Mouse (Mus musculus) embryonic facial prominence, embryonic 14.5 days (tissue): ENCODE results near the gene Cops9. TPM values are rescaled to one million over a fixed set of nuclear protein-coding genes. Genes with fewer than 3 reads are reported as not detected.

Source experiments
- ATAC-seq: fragments of 200-750 bp; cut with Nextera tagmentation; 2 replicates; pipeline ENCODE4 v1.8.0; 2017; ENCODE audit warnings: low read depth, moderate number of reproducible peaks, moderate TSS enrichment
- DNase-seq: peaks from one replicate; pipeline ENCODE4 v3.0.0-alpha.2; 2015; ENCODE audit warnings: low spot score
- H3K27ac ChIP-seq: fragments of 300-500 bp; sonication (generic); replicated peaks from 2 replicates; pipeline ENCODE4 v1.5.1; 2014; ENCODE audit warnings: low read depth, mild to moderate bottlenecking, low read length, moderate library complexity
- H3K27me3 ChIP-seq: fragments of 300-500 bp; sonication (generic); replicated peaks from 2 replicates; pipeline ENCODE4 v1.6.1; 2014; ENCODE audit warnings: low read length; ENCODE audit not compliant: control insufficient read depth, insufficient read depth
- H3K36me3 ChIP-seq: fragments of 300-500 bp; sonication (generic); 2 replicates; pipeline ENCODE4 v1.6.1; 2014; ENCODE audit warnings: low read length, mixed read lengths; ENCODE audit not compliant: control insufficient read depth, insufficient read depth
- H3K4me1 ChIP-seq: fragments of 300-500 bp; sonication (generic); 2 replicates; pipeline ENCODE4 v1.6.1; 2014; ENCODE audit warnings: antibody characterized with exemption, low read length; ENCODE audit not compliant: control insufficient read depth, insufficient read depth
- H3K4me2 ChIP-seq: fragments of 300-500 bp; sonication (generic); 2 replicates; pipeline ENCODE4 v1.6.1; 2014; ENCODE audit warnings: low read depth, mild to moderate bottlenecking, low read length, moderate library complexity, mixed read lengths
- H3K4me3 ChIP-seq: fragments of 300-500 bp; sonication (generic); 2 replicates; pipeline ENCODE4 v1.5.1; 2014; ENCODE audit warnings: low read depth, mild to moderate bottlenecking, low read length
- H3K9ac ChIP-seq: fragments of 300-500 bp; sonication (generic); 2 replicates; pipeline ENCODE4 v1.6.1; 2014; ENCODE audit warnings: low read depth, mild to moderate bottlenecking, low read length, moderate library complexity, mixed read lengths
- H3K9me3 ChIP-seq: fragments of 300-500 bp; sonication (generic); 2 replicates; pipeline ENCODE4 v1.6.1; 2016; ENCODE audit warnings: low read length; ENCODE audit not compliant: control insufficient read depth
- WGBS: fragments of 180-500 bp; shearing (Covaris S2); extraction: QIAGEN DNeasy Blood & Tissue Kit; methylation state at CpG from one replicate; pipeline ENCODE4 v1.1.7; 2014; 5-methylcytosine and 5-hydroxymethylcytosine counted together
- polyA plus RNA-seq: library from polyadenylated mRNA; unstranded; fragments of >200 nt; fragmentation: Nextera tagmentation; extraction: Ambion mirVana; gene quantifications from 2 replicates; pipeline ENCODE4 v1.2.1, GENCODE M21; 2014

The Cops9 gene
- polyA plus RNA-seq, 1 experiment from 2014 or later = 478 TPM

GRCm38 (mm10) chr1:92633726-92634125 is 8.1 kb downstream of the Cops9 start:
- no peak for DNase-seq
- no peak overlapping the region for H3K4me3 ChIP-seq
- no peaks in the 10 kb centered on the region for H3K4me1 ChIP-seq
- no peaks in the 10 kb centered on the region for H3K9me3 ChIP-seq
- H3K9ac ChIP-seq = no peak overlapping the region
- peaks cover 31% of the 10 kb centered on the region for H3K36me3 ChIP-seq
- ATAC-seq = no peak
- no peak overlapping the region for H3K27ac ChIP-seq
- H3K27me3 ChIP-seq = no peaks in the 10 kb centered on the region
- H3K4me2 ChIP-seq = no peak overlapping the region
- WGBS = 81% methylated on average over 8 of the region's 8 CpGs

- Histone ChIP-seq H3K27ac (no peak overlapping the region), H3K27me3 (no peaks in the 10 kb centered on the region), H3K4me1 (no peaks in the 10 kb centered on the region), H3K4me2 (no peak overlapping the region), H3K36me3 (peaks cover 23% of the 10 kb centered on the region), H3K9me3 (no peaks in the 10 kb centered on the region), H3K4me3 (no peak overlapping the region), H3K9ac (no peak overlapping the region)
- no peak for DNase-seq
- no peak for ATAC-seq
- 57% methylated on average over 6 of the region's 6 CpGs for WGBS
Measured at GRCm38 (mm10) chr1:92632948-92633347, 8.8 kb downstream of the Cops9 start.

GRCm38 (mm10) chr1:92632196-92632595 is 9.6 kb downstream of the Cops9 start:
- WGBS = 73% methylated on average over 5 of the region's 5 CpGs
- no peak for ATAC-seq
- Histone ChIP-seq H3K4me1 (no peaks in the 10 kb centered on the region), H3K27me3 (no peaks in the 10 kb centered on the region), H3K9me3 (no peaks in the 10 kb centered on the region), H3K4me3 (no peak overlapping the region), H3K4me2 (no peak overlapping the region), H3K36me3 (peaks cover 16% of the 10 kb centered on the region), H3K9ac (no peak overlapping the region), H3K27ac (no peak overlapping the region)
- DNase-seq = no peak

- Histone ChIP-seq H3K27me3 (no peaks in the 10 kb centered on the region), H3K9ac (no peak overlapping the region), H3K27ac (no peak overlapping the region), H3K9me3 (no peaks in the 10 kb centered on the region), H3K4me2 (no peak overlapping the region), H3K36me3 (no peaks in the 10 kb centered on the region), H3K4me1 (no peaks in the 10 kb centered on the region), H3K4me3 (no peak overlapping the region)
- DNase-seq (peak; percentile 52), ATAC-seq (no peak)
- 46% methylated on average over 4 of the region's 4 CpGs for WGBS
Measured at GRCm38 (mm10) chr1:92628227-92628626, 13.6 kb downstream of the Cops9 start.

GRCm38 (mm10) chr1:92618360-92618759 is 23.4 kb downstream of the Cops9 start:
- no peak for ATAC-seq
- Histone ChIP-seq H3K4me3 (no peak overlapping the region), H3K4me1 (no peaks in the 10 kb centered on the region), H3K9me3 (no peaks in the 10 kb centered on the region), H3K27me3 (no peaks in the 10 kb centered on the region), H3K4me2 (no peak overlapping the region), H3K36me3 (no peaks in the 10 kb centered on the region), H3K27ac (no peak overlapping the region), H3K9ac (no peak overlapping the region)
- no peak for DNase-seq
- 54% methylated on average over 4 of the region's 4 CpGs for WGBS

- no peaks in the 10 kb centered on the region for H3K9me3 ChIP-seq
- no peak within 1 kb of the TSS for H3K9ac ChIP-seq
- H3K36me3 ChIP-seq = no peaks in the 10 kb centered on the region
- DNase-seq (no peak), ATAC-seq (no peak)
- H3K27me3 ChIP-seq = no peaks in the 10 kb centered on the region
- H3K4me1 ChIP-seq = no peaks in the 10 kb centered on the region
- H3K4me3 ChIP-seq = no peak within 1 kb of the TSS
- no peak within 1 kb of the TSS for H3K27ac ChIP-seq
- 51% methylated on average over 2 of the region's 2 CpGs for WGBS
- H3K4me2 ChIP-seq = no peak within 1 kb of the TSS
Measured at GRCm38 (mm10) chr1:92617488-92617887, 24.3 kb downstream of the Cops9 start, which contains the start of gene Olfr12. TSS of gene Olfr12 (plus strand) at chr1:92617788.

GRCm38 (mm10) chr1:92616046-92616445 is 25.7 kb downstream of the Cops9 start:
- H3K9me3 ChIP-seq = no peaks in the 10 kb centered on the region
- H3K36me3 ChIP-seq = no peaks in the 10 kb centered on the region
- H3K4me2 ChIP-seq = no peak overlapping the region
- ATAC-seq = no peak
- H3K9ac ChIP-seq = no peak overlapping the region
- H3K4me3 ChIP-seq = no peak overlapping the region
- DNase-seq = no peak
- 60% methylated on average over 1 of the region's 1 CpGs for WGBS
- H3K27me3 ChIP-seq = no peaks in the 10 kb centered on the region
- H3K4me1 ChIP-seq = no peaks in the 10 kb centered on the region
- no peak overlapping the region for H3K27ac ChIP-seq

GRCm38 (mm10) chr1:92614516-92614915 is 27.3 kb downstream of the Cops9 start:
- no peaks in the 10 kb centered on the region for H3K4me1 ChIP-seq
- no peaks in the 10 kb centered on the region for H3K27me3 ChIP-seq
- DNase-seq (peak; percentile 60), ATAC-seq (no peak)
- no peaks in the 10 kb centered on the region for H3K36me3 ChIP-seq
- no peak overlapping the region for H3K4me3 ChIP-seq
- H3K9ac ChIP-seq = no peak overlapping the region
- 7% methylated on average over 1 of the region's 1 CpGs for WGBS
- 0 out of 2 replicates have a peak, but pooled peaks cover 4% of the 10 kb centered on the region for H3K9me3 ChIP-seq
- H3K27ac ChIP-seq = no peak overlapping the region
- H3K4me2 ChIP-seq = no peak overlapping the region

GRCm38 (mm10) chr1:92613175-92613574 is 28.6 kb downstream of the Cops9 start:
- ATAC-seq = no peak
- H3K27ac ChIP-seq = no peak overlapping the region
- no peak overlapping the region for H3K4me2 ChIP-seq
- no peaks in the 10 kb centered on the region for H3K36me3 ChIP-seq
- 46% methylated on average over 4 of the region's 4 CpGs for WGBS
- no peak overlapping the region for H3K4me3 ChIP-seq
- H3K9ac ChIP-seq = no peak overlapping the region
- no peak for DNase-seq
- 0 out of 2 replicates have a peak, but pooled peaks cover 4% of the 10 kb centered on the region for H3K9me3 ChIP-seq
- H3K4me1 ChIP-seq = no peaks in the 10 kb centered on the region
- no peaks in the 10 kb centered on the region for H3K27me3 ChIP-seq
